Mouse (Mus musculus): ENCODE measurements around the gene E130308A19Rik. TPM values are rescaled to one million over a fixed set of nuclear protein-coding genes. Genes with fewer than 3 reads are reported as not detected.

Gene E130308A19Rik
- polyA plus RNA-seq, 1 experiment, result 3.0 TPM

- Histone ChIP-seq H3K36me3 (ENCODE audit: control insufficient read depth, insufficient read depth) (no peaks in the 10 kb centered on the region), H3ac (ENCODE audit: control insufficient read depth, insufficient read length) (no peak overlapping the region), H3K4me3 (no peak overlapping the region), H3K27me3 (ENCODE audit: control insufficient read depth, insufficient read depth, insufficient read length) (peaks cover 9% of the 10 kb centered on the region), H3K79me2 (ENCODE audit: control insufficient read depth, insufficient read depth) (no peaks in the 10 kb centered on the region), H3K4me2 (ENCODE audit: low read depth) (no peak overlapping the region)
- no peak for TF ChIP-seq TCF12 (IDR thresholded peaks at IDR 0.05; ENCODE audit: insufficient read depth, poor library complexity, severe bottlenecking)
These were observed 169.9 kb downstream of the E130308A19Rik start for GRCm38 (mm10) chr4:59795788-59796455.

- no peak for TF ChIP-seq TCF12 (IDR thresholded peaks at IDR 0.05; ENCODE audit: insufficient read depth, poor library complexity, severe bottlenecking)
- no peak for TF ChIP-seq USF1 (IDR thresholded peaks at IDR 0.05; ENCODE audit: low read depth)
- TF ChIP-seq POLR2AphosphoS2 (IDR thresholded peaks at IDR 0.05; ENCODE audit: insufficient read length, low read depth), result no peak
- no peak for TF ChIP-seq REST (IDR thresholded peaks at IDR 0.05; ENCODE audit: insufficient read depth, insufficient read length)
- TF ChIP-seq SRF (IDR thresholded peaks at IDR 0.05; ENCODE audit: control insufficient read depth, insufficient read length, low read depth), result no peak
- no peak for TF ChIP-seq MYOG (IDR thresholded peaks at IDR 0.05; ENCODE audit: control insufficient read depth in 1 of 3, insufficient read depth in 1 of 3, insufficient read length in 2 of 3, low read depth in 2 of 3)
- TF ChIP-seq TCF3 (IDR thresholded peaks at IDR 0.05; ENCODE audit: insufficient read length, low read depth), result no peak
- TF ChIP-seq CEBPB (IDR thresholded peaks at IDR 0.05; ENCODE audit: insufficient read depth, poor library complexity, severe bottlenecking), result no peak
- TF ChIP-seq MAX (IDR thresholded peaks at IDR 0.05; ENCODE audit: low read depth), result no peak
- no peak for TF ChIP-seq MYOD1 (IDR thresholded peaks at IDR 0.05; ENCODE audit: control insufficient read depth in 1 of 3, insufficient read length in 2 of 3, low read depth in 2 of 3)
- TF ChIP-seq POLR2A (IDR thresholded peaks at IDR 0.05; ENCODE audit: insufficient read length, low read depth), result no peak
- no peak for TF ChIP-seq E2F4 (IDR thresholded peaks at IDR 0.05; ENCODE audit: insufficient read depth)
- Histone ChIP-seq H3K36me3 (ENCODE audit: control insufficient read depth, insufficient read depth) (no peaks in the 10 kb centered on the region), H3K79me2 (ENCODE audit: control insufficient read depth, insufficient read depth) (no peaks in the 10 kb centered on the region), H3K4me2 (ENCODE audit: low read depth) (no peak overlapping the region), H3K27me3 (ENCODE audit: control insufficient read depth, insufficient read depth, insufficient read length) (no peaks in the 10 kb centered on the region), H3K4me3 (no peak overlapping the region), H3ac (ENCODE audit: control insufficient read depth, insufficient read length) (no peak overlapping the region)
These were observed 174.2 kb downstream of the E130308A19Rik start for GRCm38 (mm10) chr4:59800181-59800580.

GRCm38 (mm10) chr4:59801489-59801888, 175.5 kb downstream of the E130308A19Rik start, which contains the start of gene Inip:
TSS of gene Inip (minus strand) at chr4:59801589.
- no peaks in the 10 kb centered on the region for H3K27me3 ChIP-seq (ENCODE audit: control insufficient read depth, insufficient read depth, insufficient read length)
- TF ChIP-seq POLR2AphosphoS2 (IDR thresholded peaks at IDR 0.05; ENCODE audit: insufficient read length, low read depth) (no peak), MYOG (IDR thresholded peaks at IDR 0.05; ENCODE audit: control insufficient read depth in 1 of 3, insufficient read depth in 1 of 3, insufficient read length in 2 of 3, low read depth in 2 of 3) (no peak), USF1 (IDR thresholded peaks at IDR 0.05; ENCODE audit: low read depth) (no peak), TCF12 (IDR thresholded peaks at IDR 0.05; ENCODE audit: insufficient read depth, poor library complexity, severe bottlenecking) (no peak), REST (IDR thresholded peaks at IDR 0.05; ENCODE audit: insufficient read depth, insufficient read length) (no peak), MAX (IDR thresholded peaks at IDR 0.05; ENCODE audit: low read depth) (no peak), E2F4 (IDR thresholded peaks at IDR 0.05; ENCODE audit: insufficient read depth) (no peak), TCF3 (IDR thresholded peaks at IDR 0.05; ENCODE audit: insufficient read length, low read depth) (no peak), SRF (IDR thresholded peaks at IDR 0.05; ENCODE audit: control insufficient read depth, insufficient read length, low read depth) (no peak), MYOD1 (IDR thresholded peaks at IDR 0.05; ENCODE audit: control insufficient read depth in 1 of 3, insufficient read length in 2 of 3, low read depth in 2 of 3) (no peak), POLR2A (IDR thresholded peaks at IDR 0.05; ENCODE audit: insufficient read length, low read depth) (no peak), CEBPB (IDR thresholded peaks at IDR 0.05; ENCODE audit: insufficient read depth, poor library complexity, severe bottlenecking) (no peak)

GRCm38 (mm10) chr4:59802107-59802506, 176.1 kb downstream of the E130308A19Rik start:
- Histone ChIP-seq H3K4me3 (no peak overlapping the region), H3ac (ENCODE audit: control insufficient read depth, insufficient read length) (no peak overlapping the region), H3K36me3 (ENCODE audit: control insufficient read depth, insufficient read depth) (no peaks in the 10 kb centered on the region), H3K27me3 (ENCODE audit: control insufficient read depth, insufficient read depth, insufficient read length) (no peaks in the 10 kb centered on the region), H3K79me2 (ENCODE audit: control insufficient read depth, insufficient read depth) (peaks cover 3% of the 10 kb centered on the region), H3K4me2 (ENCODE audit: low read depth) (peak overlapping the region; percentile 20)
- no peak for TF ChIP-seq MYOD1 (IDR thresholded peaks at IDR 0.05; ENCODE audit: control insufficient read depth in 1 of 3, insufficient read length in 2 of 3, low read depth in 2 of 3)
- TF ChIP-seq TCF3 (IDR thresholded peaks at IDR 0.05; ENCODE audit: insufficient read length, low read depth), result no peak
- TF ChIP-seq CEBPB (IDR thresholded peaks at IDR 0.05; ENCODE audit: insufficient read depth, poor library complexity, severe bottlenecking), result no peak
- TF ChIP-seq USF1 (IDR thresholded peaks at IDR 0.05; ENCODE audit: low read depth), result no peak
- TF ChIP-seq REST (IDR thresholded peaks at IDR 0.05; ENCODE audit: insufficient read depth, insufficient read length), result no peak
- TF ChIP-seq MAX (IDR thresholded peaks at IDR 0.05; ENCODE audit: low read depth), result no peak
- no peak for TF ChIP-seq E2F4 (IDR thresholded peaks at IDR 0.05; ENCODE audit: insufficient read depth)
- TF ChIP-seq POLR2AphosphoS2 (IDR thresholded peaks at IDR 0.05; ENCODE audit: insufficient read length, low read depth), result no peak

More at GRCm38 (mm10) chr4:59801489-59801888, 175.5 kb downstream of the E130308A19Rik start, which contains the start of gene Inip:
- Histone ChIP-seq H3ac (ENCODE audit: control insufficient read depth, insufficient read length) (no peak within 1 kb of the TSS), H3K36me3 (ENCODE audit: control insufficient read depth, insufficient read depth) (no peaks in the 10 kb centered on the region), H3K79me2 (ENCODE audit: control insufficient read depth, insufficient read depth) (no peaks in the 10 kb centered on the region), H3K4me2 (ENCODE audit: low read depth) (peak within 1 kb of the TSS; percentile 20), H3K4me3 (no peak within 1 kb of the TSS)

- Histone ChIP-seq H3K4me2 (ENCODE audit: low read depth) (no peak overlapping the region), H3K4me3 (no peak overlapping the region), H3ac (ENCODE audit: control insufficient read depth, insufficient read length) (no peak overlapping the region), H3K36me3 (ENCODE audit: control insufficient read depth, insufficient read depth) (no peaks in the 10 kb centered on the region), H3K79me2 (ENCODE audit: control insufficient read depth, insufficient read depth) (peaks cover 10% of the 10 kb centered on the region), H3K27me3 (ENCODE audit: control insufficient read depth, insufficient read depth, insufficient read length) (no peaks in the 10 kb centered on the region)
- TF ChIP-seq CEBPB (IDR thresholded peaks at IDR 0.05; ENCODE audit: insufficient read depth, poor library complexity, severe bottlenecking) (no peak), POLR2A (IDR thresholded peaks at IDR 0.05; ENCODE audit: insufficient read length, low read depth) (no peak), TCF3 (IDR thresholded peaks at IDR 0.05; ENCODE audit: insufficient read length, low read depth) (no peak), MYOD1 (IDR thresholded peaks at IDR 0.05; ENCODE audit: control insufficient read depth in 1 of 3, insufficient read length in 2 of 3, low read depth in 2 of 3) (no peak), USF1 (IDR thresholded peaks at IDR 0.05; ENCODE audit: low read depth) (no peak), MAX (IDR thresholded peaks at IDR 0.05; ENCODE audit: low read depth) (no peak), SRF (IDR thresholded peaks at IDR 0.05; ENCODE audit: control insufficient read depth, insufficient read length, low read depth) (no peak), MYOG (IDR thresholded peaks at IDR 0.05; ENCODE audit: control insufficient read depth in 1 of 3, insufficient read depth in 1 of 3, insufficient read length in 2 of 3, low read depth in 2 of 3) (no peak), E2F4 (IDR thresholded peaks at IDR 0.05; ENCODE audit: insufficient read depth) (no peak), POLR2AphosphoS2 (IDR thresholded peaks at IDR 0.05; ENCODE audit: insufficient read length, low read depth) (no peak), TCF12 (IDR thresholded peaks at IDR 0.05; ENCODE audit: insufficient read depth, poor library complexity, severe bottlenecking) (no peak), REST (IDR thresholded peaks at IDR 0.05; ENCODE audit: insufficient read depth, insufficient read length) (no peak)
These were observed 176.8 kb downstream of the E130308A19Rik start for GRCm38 (mm10) chr4:59802792-59803191.

Data from myocyte (in vitro differentiated cells).